22 mouse cellular contexts compared by ENCODE assay signal in genomic region chr3:157472674-157473073, GRCm38 (mm10).
A peak's percentile ranks its signal among the peaks of the same experiment; 100 is the strongest.
DNase-seq lines count a peak whose midpoint lies in the region; ATAC-seq and TF ChIP-seq lines count a peak whose summit lies in the region.
"Had no signal": no experiment of that assay in that cellular context is flagged by ENCODE, and none has a peak within 500 bp of the region (broad histone marks: within the 10 kb centered on the region; RNA-seq: fewer than 3 reads in every experiment).

No protein-coding gene starts in this region.

- WGBS in forebrain, embryonic 15.5 days, result 71% methylated on average over 5 of the region's 5 CpGs
- 87% methylated on average over 5 of the region's 5 CpGs for WGBS in forebrain, embryonic 11.5 days
- 67% methylated on average over 5 of the region's 5 CpGs for WGBS in lung, postnatal 0 days

- DNase-seq in forebrain, embryonic 11.5 days (ENCODE audit: low spot score), result no peak
- peak; percentile 11 to 17 for DNase-seq in heart, postnatal 10 days
- DNase-seq in heart, adult 9 months (ENCODE audit: low spot score in 2 of 2), result no peak
- peak; percentile 3 for DNase-seq in lung, postnatal 10 days
- no peak for DNase-seq in lung, postnatal 0 days (ENCODE audit: low spot score)
- no peak for DNase-seq in cerebellum, adult 8-10 months
- DNase-seq: adrenal gland, adult 2 months; adrenal gland, postnatal 14 days; cerebellum, adult 18-20 months; cerebellum, adult 9-11 months; cerebellum, postnatal 25 days; gastrocnemius, postnatal 25 days; heart, adult 18-20 months; kidney, adult 8-10 months had no signal

- no peaks in the 10 kb centered on the region for H3K9me3 ChIP-seq in forebrain, embryonic 15.5 days
- no peaks in the 10 kb centered on the region for H3K9me3 ChIP-seq in forebrain, embryonic 11.5 days (ENCODE audit: control insufficient read depth, low read length)
- H3K9me3 ChIP-seq in lung, postnatal 0 days (ENCODE audit: low read length), result no peaks in the 10 kb centered on the region
- H3K9me3 ChIP-seq: embryonic facial prominence, embryonic 13.5 days; heart, embryonic 10.5 days; heart, embryonic 13.5 days; hindbrain, embryonic 12.5 days; hindbrain, embryonic 15.5 days had no signal

- H3K27ac ChIP-seq in forebrain, embryonic 15.5 days (replicated peaks), result 0 out of 2 replicates have a peak overlapping the region, but pooled peaks have one; percentile 20
- no peak overlapping the region for H3K27ac ChIP-seq in forebrain, embryonic 11.5 days (ENCODE audit: low read depth, low read length)
- H3K27ac ChIP-seq in lung, postnatal 0 days (ENCODE audit: low read length), result no peak overlapping the region
- H3K27ac ChIP-seq: embryonic facial prominence, embryonic 13.5 days; heart, embryonic 10.5 days; heart, embryonic 13.5 days; hindbrain, embryonic 12.5 days; hindbrain, embryonic 15.5 days had no signal

- no peak; the same call in 1 of the 2 replicates for ATAC-seq in forebrain, embryonic 15.5 days (replicated peaks)
- no peak for ATAC-seq in forebrain, embryonic 11.5 days (replicated peaks; ENCODE audit: low FRiP score)
- ATAC-seq in lung, postnatal 0 days, result no peak
- ATAC-seq: CD4-positive, CD25-positive, alpha-beta regulatory T cell, adult 4 months; intestine, postnatal 0 days had no signal

- no peak overlapping the region for H3K4me3 ChIP-seq in forebrain, embryonic 15.5 days
- no peak overlapping the region for H3K4me3 ChIP-seq in forebrain, embryonic 11.5 days (ENCODE audit: low read depth, low read length)
- no peak overlapping the region for H3K4me3 ChIP-seq in lung, postnatal 0 days (ENCODE audit: low read depth, low read length)
- H3K4me3 ChIP-seq: embryonic facial prominence, embryonic 13.5 days; heart, embryonic 10.5 days; heart, embryonic 13.5 days; hindbrain, embryonic 12.5 days; hindbrain, embryonic 15.5 days had no signal

- intact Hi-C loops in heart, postnatal 10 days (cut with DNase I), result no loop called here

- no peak overlapping the region for H3K4me2 ChIP-seq in forebrain, embryonic 15.5 days (replicated peaks)
- no peak overlapping the region for H3K4me2 ChIP-seq in forebrain, embryonic 11.5 days (ENCODE audit: low read depth, low read length, severe bottlenecking)
- no peak overlapping the region for H3K4me2 ChIP-seq in lung, postnatal 0 days (replicated peaks; ENCODE audit: low read depth, low read length)
- H3K4me2 ChIP-seq: embryonic facial prominence, embryonic 13.5 days; heart, embryonic 13.5 days; hindbrain, embryonic 12.5 days; hindbrain, embryonic 15.5 days had no signal

- no peaks in the 10 kb centered on the region for H3K4me1 ChIP-seq in forebrain, embryonic 15.5 days
- no peaks in the 10 kb centered on the region for H3K4me1 ChIP-seq in forebrain, embryonic 11.5 days (replicated peaks; ENCODE audit: control insufficient read depth, insufficient read depth, low read length)
- H3K4me1 ChIP-seq in lung, postnatal 0 days (ENCODE audit: insufficient read depth, low read depth, low read length), result no peaks in the 10 kb centered on the region
- H3K4me1 ChIP-seq: embryonic facial prominence, embryonic 13.5 days; heart, embryonic 10.5 days; heart, embryonic 13.5 days; hindbrain, embryonic 12.5 days; hindbrain, embryonic 15.5 days had no signal

- H3K27me3 ChIP-seq in forebrain, embryonic 15.5 days, result no peaks in the 10 kb centered on the region
- H3K27me3 ChIP-seq in forebrain, embryonic 11.5 days (ENCODE audit: control insufficient read depth, insufficient read depth, low read length), result no peaks in the 10 kb centered on the region
- H3K27me3 ChIP-seq in lung, postnatal 0 days (replicated peaks; ENCODE audit: insufficient read depth, low read length), result no peaks in the 10 kb centered on the region
- H3K27me3 ChIP-seq: embryonic facial prominence, embryonic 13.5 days; heart, embryonic 13.5 days; hindbrain, embryonic 12.5 days; hindbrain, embryonic 15.5 days had no signal

- H3K9ac ChIP-seq in forebrain, embryonic 15.5 days (replicated peaks), result no peak overlapping the region
- H3K9ac ChIP-seq in forebrain, embryonic 11.5 days (ENCODE audit: low read length), result no peak overlapping the region
- no peak overlapping the region for H3K9ac ChIP-seq in lung, postnatal 0 days (replicated peaks; ENCODE audit: low read depth)
- H3K9ac ChIP-seq: embryonic facial prominence, embryonic 13.5 days; heart, embryonic 13.5 days; hindbrain, embryonic 12.5 days; hindbrain, embryonic 15.5 days had no signal

- no peak for TF ChIP-seq EP300 in lung, postnatal 0 days (IDR thresholded peaks at IDR 0.05)

- H3K36me3 ChIP-seq in forebrain, embryonic 15.5 days, result no peaks in the 10 kb centered on the region
- no peaks in the 10 kb centered on the region for H3K36me3 ChIP-seq in forebrain, embryonic 11.5 days (ENCODE audit: control insufficient read depth, insufficient read depth, low read length)
- no peaks in the 10 kb centered on the region for H3K36me3 ChIP-seq in lung, postnatal 0 days (ENCODE audit: insufficient read depth, low read length)
- H3K36me3 ChIP-seq: embryonic facial prominence, embryonic 13.5 days; heart, embryonic 10.5 days; heart, embryonic 13.5 days; hindbrain, embryonic 12.5 days; hindbrain, embryonic 15.5 days had no signal

- TF ChIP-seq CTCF in lung, postnatal 0 days (IDR thresholded peaks at IDR 0.05), result no peak

Comparison
In these comparisons a context has a peak if more than half of its experiments do, and no peak if none do; other contexts are left out.
1. DNase-seq: peak in heart, postnatal 10 days (2 of 2) and lung, postnatal 10 days (single experiment); none in forebrain, embryonic 11.5 days (single experiment), heart, adult 9 months (0 of 2), lung, postnatal 0 days (single experiment) and cerebellum, adult 8-10 months (single experiment).